Mouse (Mus musculus) gonadal fat pad, adult 2 months (tissue): ENCODE measurements around the gene Bpgm. TPM values are rescaled to one million over a fixed set of nuclear protein-coding genes. Genes with fewer than 3 reads are reported as not detected.

Source experiments
- DNase-seq: peaks from one replicate; pipeline ENCODE4 v3.0.0-alpha.2; 2012; ENCODE audit warnings: low read depth
- polyA plus RNA-seq: library from polyadenylated mRNA; depleted of rRNA; stranded (reverse); fragments of >200 nt; gene quantifications from 2 replicates; pipeline ENCODE4 v1.2.3, GENCODE M21; 2012; rRNA removed

Bpgm gene
- polyA plus RNA-seq, 1 experiment = 23.4 TPM

GRCm38 (mm10) chr6:34528131-34528530 is 52.1 kb downstream of the Bpgm start:
- DNase-seq = no peak

GRCm38 (mm10) chr6:34529992-34530391 is 54.0 kb downstream of the Bpgm start:
- DNase-seq = no peak

GRCm38 (mm10) chr6:34533055-34533454 is 57.0 kb downstream of the Bpgm start:
- DNase-seq = no peak

GRCm38 (mm10) chr6:34533896-34534295 is 57.9 kb downstream of the Bpgm start:
- DNase-seq = no peak

GRCm38 (mm10) chr6:34542866-34543265 is 66.9 kb downstream of the Bpgm start:
- DNase-seq = peak; percentile 36

GRCm38 (mm10) chr6:34543303-34544206 is 67.5 kb downstream of the Bpgm start:
- DNase-seq = no peak

- no peak for DNase-seq
Measured at GRCm38 (mm10) chr6:34544207-34544602, 68.2 kb downstream of the Bpgm start.

GRCm38 (mm10) chr6:34545286-34545685 is 69.3 kb downstream of the Bpgm start:
- DNase-seq = no peak

GRCm38 (mm10) chr6:34548406-34548990 is 72.5 kb downstream of the Bpgm start:
- DNase-seq = no peak

- no peak for DNase-seq
Measured at GRCm38 (mm10) chr6:34549017-34549416, 73.0 kb downstream of the Bpgm start.

- no peak for DNase-seq
Measured at GRCm38 (mm10) chr6:34552489-34553157, 76.6 kb downstream of the Bpgm start.

- no peak for DNase-seq
Measured at GRCm38 (mm10) chr6:34554291-34554997, 78.4 kb downstream of the Bpgm start.

Other genes with a start within 250 kb of the Bpgm start
- gene Akr1b3, start 158.7 kb upstream of the Bpgm start, polyA plus RNA-seq = 114 and 187 TPM in 2 replicates
- gene Akr1b8, start 122.1 kb upstream of the Bpgm start, polyA plus RNA-seq = 8.9 and 15.1 TPM in 2 replicates
- gene Akr1b10, start 92.0 kb upstream of the Bpgm start, polyA plus RNA-seq = 42.6 and 44.5 TPM in 2 replicates
- gene Akr1b7, start 63.9 kb upstream of the Bpgm start, polyA plus RNA-seq = 497 and 1,133 TPM in 2 replicates
- 38.2 and 39.6 TPM in 2 replicates for gene Cald1, start 122.3 kb downstream of the Bpgm start, polyA plus RNA-seq